Mouse (Mus musculus): ENCODE data around the gene Mical3. TPM values are rescaled to one million over a fixed set of nuclear protein-coding genes. Genes with fewer than 3 reads are reported as not detected.

Gene Mical3
- total and polyA plus RNA-seq, 3 experiments, result 52.1 to 127 (median 114) TPM

GRCm38 (mm10) chr6:121101201-121101600, 29.6 kb downstream of the Mical3 start:
- DNase-seq, result peak in 1 of 2 experiments; percentile 2
- Histone ChIP-seq H3K4me1 (ENCODE audit: control insufficient read depth, insufficient read depth, low read length) (peaks cover 30% of the 10 kb centered on the region), H3K27ac (no peak overlapping the region), H3K27me3 (ENCODE audit: control insufficient read depth, insufficient read depth, low read length) (no peaks in the 10 kb centered on the region), H3K4me3 (no peak overlapping the region), H3K36me3 (ENCODE audit: control insufficient read depth, insufficient read depth, low read length) (peaks cover 3% of the 10 kb centered on the region; the same call in 1 of the 2 replicates), H3K79me2 (replicated peaks; ENCODE audit: control insufficient read depth, insufficient read depth, low read length) (peaks cover 6% of the 10 kb centered on the region; the same call in 1 of the 2 replicates), H3K9ac (ENCODE audit: low read depth, low read length) (no peak overlapping the region)
- 76% methylated on average over 5 of the region's 5 CpGs for WGBS
- TF ChIP-seq POLR2A (IDR thresholded peaks at IDR 0.05; ENCODE audit: insufficient read depth, low read depth, low read length) (no peak), CTCF (IDR thresholded peaks at IDR 0.05) (no peak), EP300 (IDR thresholded peaks at IDR 0.05; ENCODE audit: insufficient read depth, low read depth, low read length) (no peak)
- intact Hi-C loops (cut with DNase I), result no loop called here

- intact Hi-C loops (cut with DNase I), result no loop called here
These were observed 31.0 kb downstream of the Mical3 start for GRCm38 (mm10) chr6:121099831-121100230.

GRCm38 (mm10) chr6:121099228-121099608, 31.6 kb downstream of the Mical3 start:
- Histone ChIP-seq H3K27me3 (ENCODE audit: control insufficient read depth, insufficient read depth, low read length) (no peaks in the 10 kb centered on the region), H3K27ac (no peak overlapping the region), H3K36me3 (ENCODE audit: control insufficient read depth, insufficient read depth, low read length) (peaks cover 3% of the 10 kb centered on the region; the same call in 1 of the 2 replicates), H3K79me2 (replicated peaks; ENCODE audit: control insufficient read depth, insufficient read depth, low read length) (peaks cover 6% of the 10 kb centered on the region; the same call in 1 of the 2 replicates), H3K4me3 (no peak overlapping the region), H3K9ac (ENCODE audit: low read depth, low read length) (no peak overlapping the region), H3K4me1 (ENCODE audit: control insufficient read depth, insufficient read depth, low read length) (peaks cover 26% of the 10 kb centered on the region)
- no peak for TF ChIP-seq POLR2A (IDR thresholded peaks at IDR 0.05; ENCODE audit: insufficient read depth, low read depth, low read length)
- TF ChIP-seq EP300 (IDR thresholded peaks at IDR 0.05; ENCODE audit: insufficient read depth, low read depth, low read length), result no peak
- TF ChIP-seq CTCF (IDR thresholded peaks at IDR 0.05), result no peak
- intact Hi-C loops (cut with DNase I), result no loop called here
- DNase-seq, result no peak
- WGBS, result 71% methylated on average over 4 of the region's 4 CpGs

More at GRCm38 (mm10) chr6:121099831-121100230, 31.0 kb downstream of the Mical3 start:
- 67% methylated on average over 7 of the region's 7 CpGs for WGBS
- H3K27me3 ChIP-seq (ENCODE audit: control insufficient read depth, insufficient read depth, low read length), result no peaks in the 10 kb centered on the region
- TF ChIP-seq POLR2A (IDR thresholded peaks at IDR 0.05; ENCODE audit: insufficient read depth, low read depth, low read length) (no peak), CTCF (IDR thresholded peaks at IDR 0.05) (no peak)
- H3K9ac ChIP-seq (ENCODE audit: low read depth, low read length), result no peak overlapping the region
- DNase-seq, result peak in 1 of 2 experiments; percentile 12
- peaks cover 6% of the 10 kb centered on the region; the same call in 1 of the 2 replicates for H3K79me2 ChIP-seq (replicated peaks; ENCODE audit: control insufficient read depth, insufficient read depth, low read length)
- H3K36me3 ChIP-seq (ENCODE audit: control insufficient read depth, insufficient read depth, low read length), result peaks cover 3% of the 10 kb centered on the region; the same call in 1 of the 2 replicates
- no peak overlapping the region for H3K27ac ChIP-seq
- H3K4me1 ChIP-seq (ENCODE audit: control insufficient read depth, insufficient read depth, low read length), result peaks cover 28% of the 10 kb centered on the region
- H3K4me3 ChIP-seq, result no peak overlapping the region

- Histone ChIP-seq H3K9ac (ENCODE audit: low read depth, low read length) (no peak overlapping the region), H3K36me3 (ENCODE audit: control insufficient read depth, insufficient read depth, low read length) (peaks cover 3% of the 10 kb centered on the region; the same call in 1 of the 2 replicates), H3K27ac (no peak overlapping the region), H3K4me1 (ENCODE audit: control insufficient read depth, insufficient read depth, low read length) (peaks cover 26% of the 10 kb centered on the region), H3K4me3 (no peak overlapping the region), H3K27me3 (ENCODE audit: control insufficient read depth, insufficient read depth, low read length) (no peaks in the 10 kb centered on the region), H3K79me2 (replicated peaks; ENCODE audit: control insufficient read depth, insufficient read depth, low read length) (peaks cover 7% of the 10 kb centered on the region; the same call in 1 of the 2 replicates)
- WGBS, result 66% methylated on average over 9 of the region's 9 CpGs
- intact Hi-C loops (cut with DNase I), result no loop called here
- TF ChIP-seq POLR2A (IDR thresholded peaks at IDR 0.05; ENCODE audit: insufficient read depth, low read depth, low read length) (no peak), EP300 (IDR thresholded peaks at IDR 0.05; ENCODE audit: insufficient read depth, low read depth, low read length) (no peak), CTCF (IDR thresholded peaks at IDR 0.05) (no peak)
- peak in 1 of 2 experiments; percentile 9 for DNase-seq
These were observed 32.1 kb downstream of the Mical3 start for GRCm38 (mm10) chr6:121098511-121099227.

- DNase-seq, result no peak
- Histone ChIP-seq H3K9ac (ENCODE audit: low read depth, low read length) (no peak overlapping the region), H3K27me3 (ENCODE audit: control insufficient read depth, insufficient read depth, low read length) (no peaks in the 10 kb centered on the region), H3K27ac (no peak overlapping the region), H3K4me3 (no peak overlapping the region), H3K79me2 (replicated peaks; ENCODE audit: control insufficient read depth, insufficient read depth, low read length) (peaks cover 6% of the 10 kb centered on the region), H3K36me3 (ENCODE audit: control insufficient read depth, insufficient read depth, low read length) (peaks cover 3% of the 10 kb centered on the region; the same call in 1 of the 2 replicates), H3K4me1 (ENCODE audit: control insufficient read depth, insufficient read depth, low read length) (peaks cover 21% of the 10 kb centered on the region)
- WGBS, result 63% methylated on average over 9 of the region's 9 CpGs
- TF ChIP-seq POLR2A (IDR thresholded peaks at IDR 0.05; ENCODE audit: insufficient read depth, low read depth, low read length), result no peak
- intact Hi-C loops (cut with DNase I), result no loop called here
These were observed 32.7 kb downstream of the Mical3 start for GRCm38 (mm10) chr6:121098109-121098508.

- H3K4me1 ChIP-seq (ENCODE audit: control insufficient read depth, insufficient read depth, low read length), result peaks cover 18% of the 10 kb centered on the region
- H3K36me3 ChIP-seq (ENCODE audit: control insufficient read depth, insufficient read depth, low read length), result no peaks in the 10 kb centered on the region
- no peaks in the 10 kb centered on the region for H3K27me3 ChIP-seq (ENCODE audit: control insufficient read depth, insufficient read depth, low read length)
- H3K9ac ChIP-seq (ENCODE audit: low read depth, low read length), result no peak overlapping the region
- WGBS, result 69% methylated on average over 8 of the region's 8 CpGs
- peak in 1 of 2 experiments; percentile 2 for DNase-seq
- peaks cover 5% of the 10 kb centered on the region for H3K79me2 ChIP-seq (replicated peaks; ENCODE audit: control insufficient read depth, insufficient read depth, low read length)
- intact Hi-C loops (cut with DNase I), result no loop called here
- no peak overlapping the region for H3K4me3 ChIP-seq
- TF ChIP-seq POLR2A (IDR thresholded peaks at IDR 0.05; ENCODE audit: insufficient read depth, low read depth, low read length) (no peak), EP300 (IDR thresholded peaks at IDR 0.05; ENCODE audit: insufficient read depth, low read depth, low read length) (no peak), CTCF (IDR thresholded peaks at IDR 0.05) (no peak)
- H3K27ac ChIP-seq, result no peak overlapping the region
These were observed 33.9 kb downstream of the Mical3 start for GRCm38 (mm10) chr6:121096862-121097261.
